Mouse (Mus musculus) brain, adult 2 months (tissue): ENCODE measurements around the gene C1qtnf9.
A peak's percentile ranks its signal among the peaks of the same experiment; 100 is the strongest.

Source experiments
- DNase-seq: peaks from one replicate; pipeline ENCODE4 v3.0.0; 2011; ENCODE audit warnings: low read depth, low spot score

C1qtnf9 gene

DNA sequence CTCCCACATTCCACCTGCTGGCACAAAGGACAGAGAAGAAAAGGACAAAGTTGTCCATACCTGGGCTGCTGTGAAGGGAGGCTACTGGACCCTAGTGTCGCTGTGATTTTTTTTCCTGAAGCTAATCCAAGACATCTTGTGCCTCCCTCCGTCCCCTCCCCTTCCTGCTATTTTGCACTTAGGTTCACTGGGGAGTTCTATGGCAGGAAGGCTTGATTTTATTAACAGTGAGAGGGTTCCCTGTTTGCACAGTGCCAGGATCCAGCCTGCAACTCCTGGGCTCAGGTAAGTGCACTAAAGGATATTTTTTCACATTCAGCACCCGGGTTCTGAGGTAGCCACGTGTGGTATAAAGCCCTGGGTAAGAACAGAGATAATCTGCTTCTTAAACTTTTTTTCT is at the start of gene C1qtnf9:
C1qtnf9 (plus strand) TSS at position 251 of the 400 bp plus-strand sequence.
- DNase-seq = no peak

DNA sequence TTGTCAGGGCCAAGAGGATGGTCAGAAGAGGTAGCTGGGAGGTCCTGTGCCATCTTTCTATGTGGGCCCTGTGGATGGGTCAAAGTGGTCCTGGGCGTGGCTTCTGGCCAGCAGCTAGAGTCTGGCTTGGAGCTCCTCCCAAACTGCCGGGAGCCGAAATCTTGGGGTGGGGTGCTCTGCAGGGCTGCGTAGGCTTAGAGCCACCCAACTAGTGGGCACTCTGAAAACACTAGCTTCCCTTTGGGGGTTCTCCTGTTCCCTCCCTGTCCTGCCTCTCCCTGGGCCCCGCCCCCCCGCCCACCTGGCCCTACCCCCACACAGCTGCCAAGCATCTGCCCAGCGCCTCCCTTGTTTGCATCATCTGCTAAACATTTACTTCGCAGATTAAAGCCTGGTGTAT is 46.6 kb upstream of the C1qtnf9 start:
- no peak for DNase-seq

DNA sequence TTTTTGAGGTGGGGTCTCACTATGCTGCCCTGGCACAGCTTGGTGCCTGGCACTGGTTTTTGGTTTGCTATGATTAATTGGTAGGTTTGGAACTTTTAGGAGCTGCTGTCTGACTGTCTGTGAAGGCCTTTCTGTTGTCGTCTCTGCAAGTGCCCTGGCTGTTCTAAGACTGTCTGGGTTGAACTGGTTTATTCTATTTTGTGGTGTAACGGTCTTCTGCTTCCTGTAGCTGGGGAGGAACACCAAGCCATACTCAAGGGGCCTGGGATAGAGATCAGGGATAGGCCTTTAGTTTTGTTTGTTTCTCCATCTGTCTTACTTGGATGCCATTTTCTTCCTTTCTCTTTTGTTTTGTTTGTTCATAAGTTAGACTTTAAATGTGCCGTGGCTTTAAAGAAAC is 46.0 kb upstream of the C1qtnf9 start:
- no peak for DNase-seq

GRCm38 (mm10) chr14:60726091-60726490 is 41.8 kb upstream of the C1qtnf9 start:
- DNase-seq = peak; percentile 55

DNA sequence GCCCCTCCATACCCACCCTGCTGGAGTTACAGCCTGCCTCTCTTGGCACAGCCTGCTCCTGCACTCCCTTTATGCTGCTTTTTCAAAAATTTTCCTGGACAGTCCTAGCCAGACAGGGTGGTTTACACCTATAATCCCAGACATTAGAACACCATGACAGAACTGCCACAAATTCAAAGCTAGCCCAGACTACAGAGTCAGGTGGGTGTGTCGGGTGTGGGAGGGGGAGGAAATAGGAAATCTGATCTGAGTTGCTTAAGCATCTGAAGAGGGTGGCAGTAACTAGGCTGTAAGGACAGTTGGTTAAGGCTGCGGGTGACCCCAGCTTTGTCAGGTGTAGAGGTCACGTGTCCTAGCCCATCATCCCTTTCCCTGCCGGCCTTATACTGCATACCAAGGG is 40.8 kb upstream of the C1qtnf9 start:
- no peak for DNase-seq

GRCm38 (mm10) chr14:60732081-60732480 is 35.9 kb upstream of the C1qtnf9 start:
- DNase-seq = no peak

DNA sequence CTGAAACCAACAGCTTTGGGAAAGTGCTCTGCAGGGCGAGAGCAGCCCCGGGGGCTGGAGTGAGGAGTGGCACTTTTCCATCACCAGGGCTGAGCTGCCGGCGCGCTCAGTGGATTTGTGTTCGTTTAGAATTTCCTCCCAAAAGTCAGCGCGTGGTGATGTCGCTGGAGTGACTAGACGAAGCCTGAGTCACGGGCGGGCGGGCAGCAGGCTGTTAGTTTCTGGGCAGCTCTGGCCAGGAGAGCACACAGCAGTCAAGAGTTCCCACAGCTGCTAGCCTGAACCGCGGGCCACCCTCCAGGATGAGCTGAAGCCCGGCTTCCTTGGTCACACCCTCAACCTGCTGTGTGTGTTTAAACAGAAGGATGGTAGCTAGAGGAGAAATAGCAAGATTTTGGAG is 35.1 kb upstream of the C1qtnf9 start:
- peak; percentile 52 for DNase-seq

- DNase-seq = peak; percentile 29
These were observed 34.2 kb upstream of the C1qtnf9 start for GRCm38 (mm10) chr14:60733706-60734105.

- peak; percentile 43 for DNase-seq
These were observed 32.7 kb upstream of the C1qtnf9 start for GRCm38 (mm10) chr14:60735206-60735605.

GRCm38 (mm10) chr14:60735848-60736547 is 31.9 kb upstream of the C1qtnf9 start:
- DNase-seq = no peak

DNA sequence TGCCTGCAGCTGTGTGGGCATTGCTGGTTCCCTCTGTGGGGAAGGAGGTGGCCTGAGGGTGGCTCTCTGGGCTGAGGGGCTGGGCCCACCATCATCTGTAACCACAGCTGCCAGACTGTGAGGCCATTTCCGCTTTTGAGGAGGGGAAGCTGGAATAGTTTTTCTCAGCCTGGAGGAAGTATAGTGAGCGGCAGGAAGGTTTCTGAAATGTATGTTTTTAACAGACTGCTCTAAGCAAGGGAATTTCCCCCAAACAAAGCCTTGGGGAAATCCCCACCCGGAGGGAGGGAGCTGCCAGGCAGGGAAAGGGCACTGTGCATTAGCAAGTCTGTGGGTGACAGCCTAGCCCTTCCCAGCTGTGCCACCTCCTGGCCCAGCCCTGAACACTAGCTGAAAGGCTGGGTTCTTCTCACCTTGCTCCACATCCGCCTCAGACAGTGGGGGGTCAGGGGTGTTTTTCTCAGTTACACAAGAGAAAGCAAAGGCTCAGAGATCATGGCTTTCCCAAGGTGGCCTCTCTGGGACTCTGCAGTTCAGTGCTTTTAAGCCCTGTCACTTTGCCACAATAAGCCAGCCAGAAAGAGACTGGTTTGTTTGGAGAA is 31.2 kb upstream of the C1qtnf9 start:
- peak; percentile 50 for DNase-seq

DNA sequence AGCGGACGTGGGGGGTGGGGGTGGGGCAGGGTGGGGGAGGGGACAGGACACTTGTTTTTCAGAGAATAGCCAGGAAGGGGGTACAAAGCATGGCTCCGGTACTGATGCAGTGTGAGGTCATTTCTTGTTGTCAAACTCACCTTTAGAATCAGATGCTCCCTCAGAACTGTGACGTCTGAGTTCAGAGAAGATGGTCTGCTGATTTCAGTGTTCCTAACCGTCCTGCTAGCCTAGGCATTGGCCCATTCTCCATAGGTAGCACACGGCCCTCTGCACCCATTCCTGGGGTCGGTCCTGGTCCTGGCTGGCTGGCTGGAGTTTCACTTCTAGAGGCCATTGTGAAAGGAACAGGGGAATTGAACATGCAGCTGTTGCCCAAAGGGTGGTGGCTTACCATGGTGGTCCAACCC is 30.7 kb upstream of the C1qtnf9 start:
- DNase-seq = no peak

GRCm38 (mm10) chr14:60738434-60738938 is 29.4 kb upstream of the C1qtnf9 start:
- DNase-seq = peak; percentile 39

DNA sequence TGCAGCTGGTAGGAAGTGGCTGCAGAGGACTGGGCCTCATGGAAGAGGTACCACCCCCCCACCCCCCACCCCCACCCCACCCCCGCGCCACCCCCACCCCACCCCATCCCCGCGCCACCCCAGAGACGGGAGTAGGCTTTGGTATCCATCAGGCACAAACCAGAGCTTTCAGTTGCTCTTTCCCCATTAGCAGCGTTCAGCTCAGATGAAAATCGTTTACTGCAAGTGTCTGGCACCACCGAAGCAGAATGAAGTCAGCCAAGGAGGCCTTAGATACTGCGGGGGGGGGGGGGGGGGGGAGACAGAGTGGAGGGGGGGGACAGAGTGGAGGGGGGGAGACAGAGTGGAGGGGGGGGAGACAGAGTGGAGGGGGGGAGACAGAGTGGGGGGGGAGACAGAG is 28.8 kb upstream of the C1qtnf9 start:
- no peak for DNase-seq

DNA sequence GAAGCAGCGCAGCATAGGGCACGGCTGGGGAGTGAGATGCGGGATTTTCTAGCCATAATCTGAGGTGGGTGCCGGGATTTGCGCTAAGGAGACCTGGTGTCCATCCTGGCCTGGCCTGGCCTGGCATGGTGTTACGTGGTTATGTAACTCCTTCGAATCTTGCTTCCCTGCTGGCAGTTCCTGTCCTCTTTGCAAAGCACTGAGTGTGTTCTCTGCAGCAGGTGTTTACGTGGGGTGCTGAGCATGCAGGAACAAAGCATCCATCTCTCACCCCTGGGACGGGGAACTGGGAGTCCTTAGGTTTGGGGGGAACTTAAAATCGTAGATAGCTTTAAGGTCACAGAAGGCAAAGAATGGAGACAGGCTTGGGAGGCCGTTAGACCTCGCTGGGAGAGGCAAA is 28.3 kb upstream of the C1qtnf9 start:
- DNase-seq = peak; percentile 65

- no peak for DNase-seq
These were observed 27.4 kb upstream of the C1qtnf9 start for GRCm38 (mm10) chr14:60740507-60740906.

DNA sequence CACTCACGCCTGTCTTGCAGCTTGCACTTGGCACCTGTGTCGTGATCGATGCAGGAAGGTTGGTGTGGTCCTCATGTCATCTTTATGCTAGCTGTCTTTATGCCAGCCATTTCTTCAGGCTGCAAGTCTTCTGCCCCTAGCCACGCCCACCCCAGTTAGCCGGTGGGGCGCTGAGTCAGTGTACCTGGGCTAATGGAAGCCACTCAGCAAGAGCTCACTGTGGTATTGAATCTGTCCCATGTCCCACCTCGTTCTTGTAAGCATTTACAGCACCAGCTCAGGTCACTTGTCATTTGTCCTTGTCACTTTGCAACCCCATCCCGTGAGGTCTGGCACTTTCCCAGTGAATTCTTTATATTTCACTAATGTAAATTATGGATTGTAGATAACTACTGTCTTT is 26.9 kb upstream of the C1qtnf9 start:
- no peak for DNase-seq

- DNase-seq = peak; percentile 62
These were observed 26.4 kb upstream of the C1qtnf9 start for GRCm38 (mm10) chr14:60741490-60741981.

DNA sequence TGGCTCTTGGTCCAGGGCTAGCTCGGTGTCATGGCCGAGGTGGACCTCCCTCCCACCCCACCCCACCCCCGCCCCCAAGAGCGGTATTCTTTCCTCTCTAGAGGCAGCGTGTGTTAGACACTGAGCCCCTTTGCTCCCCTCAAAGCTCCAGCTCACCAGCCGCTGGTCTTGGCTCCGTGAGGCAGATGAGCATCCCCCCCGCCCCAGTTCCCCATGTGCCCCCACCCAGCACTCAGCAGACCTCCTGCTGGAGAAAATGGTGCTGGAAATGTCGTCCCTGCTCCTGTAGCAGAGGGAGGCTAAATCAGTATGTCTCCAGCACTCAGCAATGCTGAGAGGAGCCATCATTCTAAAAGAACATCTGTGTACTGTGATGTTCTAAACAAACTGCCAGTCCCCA is 24.3 kb upstream of the C1qtnf9 start:
- no peak for DNase-seq

DNA sequence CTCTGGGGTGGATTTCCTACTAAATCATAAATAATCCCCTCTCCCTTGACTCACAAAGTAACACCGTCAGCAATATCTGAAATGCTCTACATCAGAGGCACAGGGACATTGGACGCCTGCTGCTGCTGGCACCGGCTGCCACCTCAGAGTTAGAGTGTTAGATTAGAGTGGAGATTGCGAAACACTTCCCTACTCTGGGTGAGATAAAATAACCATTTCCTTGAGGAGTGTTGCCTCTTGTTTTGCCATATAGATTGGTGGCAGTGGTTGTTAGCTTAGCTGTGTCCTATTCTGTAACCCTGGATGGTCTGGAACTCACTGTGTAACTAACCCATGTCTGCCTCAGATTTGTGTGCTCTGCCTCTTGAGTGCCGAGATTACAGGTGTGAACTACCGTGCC is 22.7 kb upstream of the C1qtnf9 start:
- no peak for DNase-seq

DNA sequence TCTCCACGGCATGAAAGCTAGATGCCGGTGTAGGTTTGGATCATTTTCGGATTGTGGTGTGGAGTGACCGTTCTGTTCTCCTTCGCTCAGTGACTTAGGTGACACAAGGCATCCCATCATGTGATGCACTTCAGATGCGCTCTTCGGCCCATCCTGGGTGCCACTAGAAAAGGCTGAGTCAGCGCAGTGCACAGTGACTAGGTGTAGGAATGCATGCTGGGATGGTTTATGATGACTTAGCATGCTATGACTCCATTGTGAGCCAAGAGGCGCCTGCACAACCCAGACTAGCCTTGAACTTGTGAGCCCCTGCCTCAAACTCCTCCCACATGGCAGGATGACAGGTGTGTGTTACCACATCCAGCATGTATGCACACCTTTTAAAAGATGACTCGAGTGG is 21.8 kb upstream of the C1qtnf9 start:
- DNase-seq = no peak

- no peak for DNase-seq
These were observed 20.6 kb upstream of the C1qtnf9 start for GRCm38 (mm10) chr14:60747154-60747870.
